Mouse (Mus musculus): ENCODE measurements around the gene Afap1l2.

Afap1l2 gene

DNA sequence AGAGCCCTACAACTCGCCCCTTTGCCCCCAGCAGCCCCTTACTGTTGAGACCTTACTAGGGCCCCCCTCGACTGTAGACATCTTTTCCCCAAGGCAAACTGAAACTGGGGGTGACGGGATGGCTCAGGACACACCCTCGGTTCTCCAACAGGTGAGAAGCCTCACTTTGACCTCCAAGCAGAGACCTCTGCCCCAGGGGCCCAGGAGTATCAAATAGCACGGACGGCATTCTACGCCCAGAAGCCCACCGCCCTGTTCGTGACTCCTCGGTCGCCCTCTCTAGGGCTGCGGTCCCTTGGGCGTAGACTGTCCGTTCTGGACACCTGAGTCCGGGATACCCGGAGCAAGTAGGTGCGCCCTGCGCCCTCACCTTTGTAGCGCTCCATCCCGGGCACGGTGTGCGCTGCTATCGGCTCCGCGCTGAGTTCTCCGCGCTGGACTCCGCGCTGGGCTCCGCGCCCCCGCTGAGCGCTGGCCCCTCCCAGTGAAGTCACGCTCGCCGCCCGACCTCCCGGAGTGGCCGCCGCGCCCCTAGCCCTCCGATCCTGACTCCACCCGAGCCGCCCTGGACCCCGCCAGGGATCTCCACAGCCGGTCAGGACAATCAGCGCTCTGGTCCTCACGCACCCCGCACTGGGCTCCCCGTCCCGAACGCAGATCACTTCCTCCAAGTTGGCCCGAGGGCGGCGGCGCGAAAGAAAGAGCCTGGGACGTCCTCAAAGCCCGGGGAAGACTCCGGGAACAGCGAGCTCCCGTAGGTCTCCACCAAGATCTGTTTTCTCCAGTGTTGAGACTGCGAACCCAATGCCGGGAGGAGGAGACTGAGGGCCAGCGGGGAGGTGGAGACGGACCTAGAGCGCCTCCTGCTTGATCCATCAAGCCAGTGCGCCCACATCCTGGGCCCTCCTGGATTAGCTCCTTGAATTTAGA is at the start of gene Afap1l2:
TSS of gene Afap1l2 (minus strand) at position 448 of the 930 bp plus-strand sequence.
- no peak for DNase-seq (ENCODE audit: low read depth, low spot score)

DNA sequence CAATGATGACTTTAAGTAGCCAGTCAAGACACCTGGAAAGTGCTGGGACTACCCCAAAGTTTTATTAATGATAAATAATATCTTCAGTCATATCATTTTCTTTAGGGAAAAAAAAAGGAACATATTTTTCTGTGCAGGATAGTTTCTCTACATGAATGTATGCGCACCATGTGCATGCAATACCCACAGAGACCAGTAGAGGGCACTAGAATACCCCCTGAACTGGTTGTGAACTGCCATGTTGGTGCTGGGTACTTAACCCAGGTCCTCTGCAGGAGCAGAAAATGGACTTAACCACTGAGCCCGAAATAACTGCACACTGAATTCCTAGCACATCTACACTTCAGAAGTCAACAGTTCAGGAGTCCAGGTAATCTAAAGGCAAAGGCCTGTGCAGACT is 49.5 kb upstream of the Afap1l2 start:
- no peak for DNase-seq (ENCODE audit: low read depth, low spot score)

DNA sequence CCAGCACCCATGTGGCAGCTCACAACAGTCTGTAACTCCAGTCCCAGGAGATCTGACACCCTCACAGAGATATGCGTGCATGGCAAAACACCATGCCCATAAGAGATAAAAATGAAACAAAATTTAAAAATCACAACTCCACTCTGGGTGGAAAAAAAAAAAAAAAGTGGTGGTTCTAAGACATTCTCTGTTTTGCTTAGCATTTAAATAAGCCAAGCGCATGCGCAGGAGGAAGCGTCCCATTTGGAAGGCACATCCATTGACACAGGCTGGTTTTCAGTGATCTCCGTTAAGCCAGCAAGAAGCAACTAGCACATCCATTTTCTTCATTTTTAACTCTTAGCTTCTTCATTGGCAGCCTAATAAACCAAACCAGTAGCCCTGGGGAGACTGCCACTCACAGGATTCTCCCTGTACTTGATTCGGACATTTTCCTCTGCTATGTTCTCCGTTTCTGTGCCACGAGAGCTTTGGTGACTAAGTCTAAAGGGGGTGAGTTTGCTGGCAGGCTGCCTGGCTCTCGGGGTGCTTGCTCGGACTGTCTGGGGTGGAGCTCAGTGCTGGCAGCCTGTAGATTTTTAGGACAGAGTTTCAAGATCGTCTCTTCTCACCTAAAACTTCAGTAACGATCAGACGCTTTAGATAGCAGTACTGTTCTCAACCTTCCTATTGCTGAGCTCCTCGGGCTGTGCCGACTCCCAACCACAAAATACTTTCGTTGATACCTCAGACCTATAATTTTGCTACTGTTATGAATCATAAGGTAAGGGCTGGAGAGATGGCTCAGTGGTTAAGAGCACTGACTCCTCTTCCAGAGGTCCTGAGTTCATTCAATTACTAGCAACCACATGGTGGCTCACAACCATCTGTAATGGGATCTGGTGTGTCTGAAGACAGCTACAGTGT is 47.4 kb upstream of the Afap1l2 start:
- DNase-seq (ENCODE audit: low read depth, low spot score), result peak; percentile 41

GRCm38 (mm10) chr19:57052959-57053358 is 44.9 kb upstream of the Afap1l2 start:
- DNase-seq (ENCODE audit: low read depth, low spot score), result no peak

DNA sequence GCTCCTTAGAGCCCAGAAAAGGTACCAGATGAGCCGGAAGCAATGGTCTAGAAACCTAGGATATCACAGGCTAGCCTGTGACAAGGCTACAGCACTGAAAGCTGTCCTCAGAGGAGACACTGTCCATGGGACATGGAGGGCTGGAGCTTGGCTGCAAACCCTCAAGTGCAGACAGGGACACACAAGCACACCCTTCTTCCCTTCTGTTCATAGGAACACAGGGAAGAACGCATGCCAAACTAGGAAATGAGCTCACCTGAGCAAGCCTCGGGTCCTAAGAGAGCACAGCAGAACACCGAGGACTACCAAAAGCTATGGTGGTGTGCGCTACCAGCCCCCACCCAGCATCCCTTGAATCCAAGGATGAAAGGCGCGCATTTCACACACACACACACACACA is 44.0 kb upstream of the Afap1l2 start:
- DNase-seq (ENCODE audit: low read depth, low spot score), result no peak

DNA sequence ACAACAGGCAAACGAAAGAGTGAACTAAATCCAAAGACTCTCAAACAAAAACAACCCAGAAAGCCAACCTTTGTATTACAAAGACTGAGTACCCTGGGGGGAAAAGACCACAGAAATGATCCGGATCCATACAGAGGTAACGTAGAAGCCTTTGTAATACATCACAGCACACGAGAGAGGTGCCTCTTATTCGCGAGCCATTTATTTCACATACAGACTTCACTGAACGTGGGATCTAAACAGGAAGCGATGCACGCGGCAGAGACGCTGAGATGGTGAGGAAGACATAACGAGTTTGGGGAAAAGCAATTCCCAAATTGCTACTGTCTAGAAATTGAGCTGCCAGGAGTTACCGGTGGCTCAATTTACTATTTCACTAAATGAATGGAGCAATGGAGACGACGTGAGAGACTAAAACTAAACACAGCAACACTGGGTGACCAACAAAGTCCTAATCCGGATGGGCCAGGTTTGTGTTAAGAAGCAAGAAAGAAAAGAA is 41.6 kb upstream of the Afap1l2 start:
- DNase-seq (ENCODE audit: low read depth, low spot score), result no peak

GRCm38 (mm10) chr19:57047671-57048320 is 39.8 kb upstream of the Afap1l2 start:
- no peak for DNase-seq (ENCODE audit: low read depth, low spot score)

- peak; percentile 49 for DNase-seq (ENCODE audit: low read depth, low spot score)
These were observed 31.2 kb upstream of the Afap1l2 start for GRCm38 (mm10) chr19:57039258-57039657.

- no peak for DNase-seq (ENCODE audit: low read depth, low spot score)
These were observed 28.8 kb upstream of the Afap1l2 start for GRCm38 (mm10) chr19:57036860-57037259.

GRCm38 (mm10) chr19:57031582-57031981 is 23.6 kb upstream of the Afap1l2 start:
- peak; percentile 54 for DNase-seq (ENCODE audit: low read depth, low spot score)

DNA sequence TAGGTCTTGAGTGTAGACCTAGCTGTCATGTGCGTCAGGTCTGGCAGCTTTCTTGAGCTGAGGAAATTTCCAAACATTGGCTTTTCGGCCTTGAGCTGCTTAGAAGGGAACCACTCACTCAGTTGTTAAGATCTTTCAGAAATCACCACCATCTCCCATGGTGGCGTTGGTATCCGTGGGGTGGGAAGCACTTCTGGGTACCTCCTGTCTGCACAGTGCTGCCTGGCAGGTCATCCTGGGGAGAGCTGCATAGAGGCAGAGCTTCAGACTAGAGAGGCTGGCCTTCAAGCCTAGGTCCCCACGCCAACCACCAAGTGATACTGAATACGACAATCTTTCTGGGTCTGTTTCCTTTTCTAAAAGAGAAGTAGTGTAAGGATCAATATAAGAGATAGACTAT is 21.4 kb upstream of the Afap1l2 start:
- DNase-seq (ENCODE audit: low read depth, low spot score), result no peak

- peak; percentile 18 for DNase-seq (ENCODE audit: low read depth, low spot score)
These were observed 20.5 kb upstream of the Afap1l2 start for GRCm38 (mm10) chr19:57028327-57029179.

- no peak for DNase-seq (ENCODE audit: low read depth, low spot score)
These were observed 18.5 kb upstream of the Afap1l2 start for GRCm38 (mm10) chr19:57026501-57026900.

GRCm38 (mm10) chr19:57017785-57018179 is 9.8 kb upstream of the Afap1l2 start:
- DNase-seq (ENCODE audit: low read depth, low spot score), result no peak

- no peak for DNase-seq (ENCODE audit: low read depth, low spot score)
These were observed 9.2 kb upstream of the Afap1l2 start for GRCm38 (mm10) chr19:57016995-57017784.

DNA sequence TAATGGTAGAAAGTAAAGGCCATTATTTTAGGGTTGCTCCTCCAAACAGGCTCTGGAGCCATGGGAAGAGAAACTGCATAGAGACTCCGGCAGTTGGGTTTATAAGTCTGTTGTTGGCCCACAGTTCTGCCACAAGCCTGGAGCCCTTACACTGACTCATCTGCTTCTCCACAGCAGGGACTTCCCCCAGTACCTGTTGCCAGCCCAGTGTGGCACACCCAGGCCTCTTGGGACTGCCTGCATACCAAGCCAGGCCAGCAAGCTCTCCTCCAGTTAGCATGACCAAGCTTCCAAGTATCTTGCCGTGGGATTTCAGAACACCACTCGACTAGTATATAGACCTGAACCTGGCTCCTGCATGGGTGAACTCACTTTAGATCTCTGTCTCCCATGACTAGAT is 6.8 kb upstream of the Afap1l2 start:
- no peak for DNase-seq (ENCODE audit: low read depth, low spot score)

DNA sequence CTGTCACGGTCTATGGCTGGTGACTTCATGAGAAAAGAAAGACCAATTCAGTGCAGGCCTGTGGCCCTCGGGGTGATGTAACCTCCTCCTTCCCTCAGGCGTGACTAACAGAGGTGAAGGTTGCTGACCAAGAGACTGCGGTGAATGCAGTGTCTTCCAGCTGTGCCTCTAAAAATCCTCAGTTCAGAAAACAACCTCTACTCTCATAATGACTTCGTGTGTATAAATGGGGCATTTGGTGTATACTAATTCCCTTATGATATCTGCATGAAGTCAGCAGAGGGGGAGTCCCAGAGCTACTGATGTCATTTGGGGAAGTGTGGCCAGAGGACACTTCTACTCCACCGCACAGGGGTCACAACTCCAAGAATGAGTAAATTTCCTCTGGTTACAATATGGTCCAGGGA is 5.2 kb upstream of the Afap1l2 start:
- no peak for DNase-seq (ENCODE audit: low read depth, low spot score)

DNA sequence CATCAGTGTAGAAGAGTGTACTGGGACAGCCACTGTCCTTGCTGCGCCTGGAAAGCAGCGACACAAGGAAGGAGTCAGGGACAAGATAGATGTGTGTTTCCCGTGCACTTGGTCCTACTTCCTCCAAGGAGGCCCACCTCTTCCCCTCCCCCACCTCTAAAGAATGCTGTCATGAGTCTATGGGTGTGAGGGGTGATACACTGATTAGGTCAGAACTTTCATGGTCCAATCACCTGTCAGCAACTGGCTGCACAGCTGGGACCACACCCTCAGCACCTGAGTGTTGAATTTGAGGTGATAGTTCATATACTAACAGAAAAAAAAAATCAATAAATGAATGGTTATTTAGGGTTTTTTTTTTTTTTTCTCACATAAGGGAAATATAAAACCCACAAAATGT is 4.0 kb upstream of the Afap1l2 start:
- DNase-seq (ENCODE audit: low read depth, low spot score), result no peak

- DNase-seq (ENCODE audit: low read depth, low spot score), result no peak
These were observed 2.0 kb upstream of the Afap1l2 start for GRCm38 (mm10) chr19:57010064-57010463.

GRCm38 (mm10) chr19:57009653-57010052 is 1.6 kb upstream of the Afap1l2 start:
- DNase-seq (ENCODE audit: low read depth, low spot score), result no peak
